Mouse (Mus musculus): Measurements from ENCODE around the gene Izumo4. TPM values are rescaled to one million over a fixed set of nuclear protein-coding genes. Genes with fewer than 3 reads are reported as not detected.

Izumo4 gene
- polyA plus RNA-seq, 1 experiment from 2014 or later, result 12.2 TPM

DNA sequence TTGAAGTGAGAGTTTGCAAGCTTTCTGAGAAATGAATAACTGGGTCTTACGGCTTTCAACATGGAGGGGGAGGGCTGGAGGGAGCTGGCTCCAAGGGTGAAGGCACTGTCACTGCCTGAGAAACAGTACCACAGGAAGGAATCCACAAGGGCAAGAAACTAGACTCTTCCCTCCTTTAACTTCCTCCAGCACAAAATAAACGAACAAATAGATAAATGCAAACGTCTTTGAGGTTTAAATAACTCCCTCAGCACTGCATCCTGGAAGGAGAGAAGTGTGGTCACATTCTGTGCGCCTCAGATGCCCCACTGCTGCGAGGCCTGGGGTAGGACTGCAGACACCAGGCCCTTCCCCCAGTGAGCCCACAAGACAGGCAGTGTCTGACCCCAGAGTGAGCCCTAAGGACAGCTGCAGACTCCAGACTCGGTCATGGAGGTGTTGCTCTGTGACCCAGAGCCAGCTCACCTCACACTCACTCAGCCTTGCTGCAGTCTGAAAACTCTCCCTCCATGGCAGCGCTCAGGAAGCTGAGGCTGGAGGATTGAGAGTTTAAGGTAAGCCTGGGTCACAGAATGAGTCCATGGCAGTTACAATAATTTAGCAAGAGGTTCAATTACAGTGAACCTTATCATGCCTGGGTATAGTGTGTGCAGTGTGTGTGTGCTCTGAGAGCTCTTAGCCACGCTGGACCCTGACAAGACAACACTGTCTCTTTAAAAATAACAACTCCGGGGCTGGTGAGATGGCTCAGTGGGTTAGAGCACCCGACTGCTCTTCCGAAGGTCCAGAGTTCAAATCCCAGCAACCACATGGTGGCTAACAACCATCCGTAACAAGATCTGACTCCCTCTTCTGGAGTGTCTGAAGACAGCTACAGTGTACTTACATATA, 5.2 kb upstream of the Izumo4 start:
- WGBS, result 57% methylated on average over 11 of the region's 12 CpGs
- ATAC-seq, result no peak
- no peak overlapping the region for H3K9ac ChIP-seq (ENCODE audit: low read depth, low read length)

DNA sequence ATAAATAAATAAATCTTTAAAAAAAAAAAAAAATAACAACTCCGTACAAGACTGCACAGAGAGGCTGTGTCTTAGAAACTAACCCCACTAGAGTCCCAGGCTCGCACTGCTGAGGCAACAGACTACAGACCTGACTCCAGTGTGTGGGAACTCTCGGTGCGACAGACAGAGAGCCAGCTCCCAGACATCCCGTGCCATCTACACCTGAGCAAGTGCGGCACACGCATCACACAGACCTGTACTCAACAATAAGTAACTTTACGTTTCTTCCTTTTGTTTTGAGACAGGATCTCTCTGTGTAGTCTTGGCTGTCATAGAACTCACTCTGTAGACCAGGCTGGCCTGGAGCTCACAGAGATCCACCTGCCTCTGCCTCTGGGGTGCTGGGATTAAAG, 4.6 kb upstream of the Izumo4 start:
- ATAC-seq, result no peak
- Histone ChIP-seq H3K4me1 (replicated peaks; ENCODE audit: control insufficient read depth, insufficient read depth, low read length) (no peaks in the 10 kb centered on the region), H3K4me2 (replicated peaks; ENCODE audit: low read depth) (no peak overlapping the region), H3K27ac (ENCODE audit: low read depth, low read length) (no peak overlapping the region), H3K27me3 (replicated peaks; ENCODE audit: control insufficient read depth, insufficient read depth, low read length) (no peaks in the 10 kb centered on the region), H3K9ac (ENCODE audit: low read depth, low read length) (no peak overlapping the region), H3K36me3 (ENCODE audit: control insufficient read depth, insufficient read depth) (no peaks in the 10 kb centered on the region; the same call in 1 of the 2 replicates), H3K9me3 (ENCODE audit: control insufficient read depth) (no peaks in the 10 kb centered on the region), H3K4me3 (ENCODE audit: low read depth, low read length) (no peak overlapping the region)
- no peak for TF ChIP-seq CTCF (IDR thresholded peaks at IDR 0.05; ENCODE audit: low read depth)
- 94% methylated on average over 8 of the region's 8 CpGs for WGBS

More for the DNA sequence above, 5.2 kb upstream of the Izumo4 start:
- no peak for TF ChIP-seq CTCF (IDR thresholded peaks at IDR 0.05; ENCODE audit: low read depth)
- Histone ChIP-seq H3K36me3 (ENCODE audit: control insufficient read depth, insufficient read depth) (no peaks in the 10 kb centered on the region; the same call in 1 of the 2 replicates), H3K9me3 (ENCODE audit: control insufficient read depth) (no peaks in the 10 kb centered on the region), H3K4me1 (replicated peaks; ENCODE audit: control insufficient read depth, insufficient read depth, low read length) (no peaks in the 10 kb centered on the region), H3K27me3 (replicated peaks; ENCODE audit: control insufficient read depth, insufficient read depth, low read length) (no peaks in the 10 kb centered on the region), H3K27ac (ENCODE audit: low read depth, low read length) (no peak overlapping the region), H3K4me3 (ENCODE audit: low read depth, low read length) (no peak overlapping the region), H3K4me2 (replicated peaks; ENCODE audit: low read depth) (no peak overlapping the region)

- no peak overlapping the region for H3K4me3 ChIP-seq (ENCODE audit: low read depth, low read length)
- H3K36me3 ChIP-seq (ENCODE audit: control insufficient read depth, insufficient read depth), result no peaks in the 10 kb centered on the region; the same call in 1 of the 2 replicates
- 89% methylated on average over 9 of the region's 9 CpGs for WGBS
- no peak for TF ChIP-seq CTCF (IDR thresholded peaks at IDR 0.05; ENCODE audit: low read depth)
- H3K9me3 ChIP-seq (ENCODE audit: control insufficient read depth), result no peaks in the 10 kb centered on the region
- H3K9ac ChIP-seq (ENCODE audit: low read depth, low read length), result no peak overlapping the region
- H3K27ac ChIP-seq (ENCODE audit: low read depth, low read length), result no peak overlapping the region
- ATAC-seq, result no peak
- no peak overlapping the region for H3K4me2 ChIP-seq (replicated peaks; ENCODE audit: low read depth)
- H3K4me1 ChIP-seq (replicated peaks; ENCODE audit: control insufficient read depth, insufficient read depth, low read length), result no peaks in the 10 kb centered on the region
- H3K27me3 ChIP-seq (replicated peaks; ENCODE audit: control insufficient read depth, insufficient read depth, low read length), result no peaks in the 10 kb centered on the region
Observed at GRCm38 (mm10) chr10:80697812-80698211, 4.2 kb upstream of the Izumo4 start.

GRCm38 (mm10) chr10:80698605-80699004, 3.4 kb upstream of the Izumo4 start:
- Histone ChIP-seq H3K9ac (ENCODE audit: low read depth, low read length) (no peak overlapping the region), H3K27ac (ENCODE audit: low read depth, low read length) (no peak overlapping the region), H3K36me3 (ENCODE audit: control insufficient read depth, insufficient read depth) (no peaks in the 10 kb centered on the region; the same call in 1 of the 2 replicates), H3K4me3 (ENCODE audit: low read depth, low read length) (no peak overlapping the region), H3K27me3 (replicated peaks; ENCODE audit: control insufficient read depth, insufficient read depth, low read length) (no peaks in the 10 kb centered on the region), H3K4me1 (replicated peaks; ENCODE audit: control insufficient read depth, insufficient read depth, low read length) (0 out of 2 replicates have a peak, but pooled peaks cover 3% of the 10 kb centered on the region), H3K9me3 (ENCODE audit: control insufficient read depth) (no peaks in the 10 kb centered on the region), H3K4me2 (replicated peaks; ENCODE audit: low read depth) (no peak overlapping the region)
- no peak for TF ChIP-seq CTCF (IDR thresholded peaks at IDR 0.05; ENCODE audit: low read depth)
- WGBS, result 84% methylated on average over 9 of the region's 9 CpGs
- ATAC-seq, result no peak

DNA sequence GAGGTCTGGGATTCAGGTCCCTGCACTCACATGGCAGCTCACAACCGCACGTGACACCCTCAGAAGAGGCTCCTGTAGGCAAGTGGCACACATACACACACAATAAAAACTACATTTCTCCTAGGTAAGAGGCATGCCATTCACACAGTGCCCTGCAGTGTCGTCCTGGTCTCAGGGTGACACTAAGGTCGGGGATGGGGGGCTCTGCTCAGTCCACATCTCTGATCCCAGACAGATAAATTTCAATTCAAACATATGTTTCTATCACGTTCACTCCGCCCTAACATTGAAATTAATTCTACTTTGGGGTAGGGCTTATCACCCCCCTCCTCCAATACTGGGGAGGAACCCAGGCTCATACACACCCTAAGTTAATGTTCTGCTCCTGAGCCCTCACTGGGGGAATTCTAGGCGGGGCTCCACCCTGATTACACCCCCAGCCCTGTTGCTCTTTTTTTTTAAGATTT, 1.9 kb upstream of the Izumo4 start:
- no peaks in the 10 kb centered on the region for H3K36me3 ChIP-seq (ENCODE audit: control insufficient read depth, insufficient read depth)
- no peak overlapping the region for H3K4me3 ChIP-seq (ENCODE audit: low read depth, low read length)
- TF ChIP-seq CTCF (IDR thresholded peaks at IDR 0.05; ENCODE audit: low read depth), result no peak
- H3K27ac ChIP-seq (ENCODE audit: low read depth, low read length), result no peak overlapping the region
- H3K4me1 ChIP-seq (replicated peaks; ENCODE audit: control insufficient read depth, insufficient read depth, low read length), result 0 out of 2 replicates have a peak, but pooled peaks cover 3% of the 10 kb centered on the region
- ATAC-seq, result no peak
- peak overlapping the region; percentile 85; the same call in 1 of the 2 replicates for H3K4me2 ChIP-seq (replicated peaks; ENCODE audit: low read depth)
- no peaks in the 10 kb centered on the region for H3K27me3 ChIP-seq (replicated peaks; ENCODE audit: control insufficient read depth, insufficient read depth, low read length)
- H3K9ac ChIP-seq (ENCODE audit: low read depth, low read length), result no peak overlapping the region
- no peaks in the 10 kb centered on the region for H3K9me3 ChIP-seq (ENCODE audit: control insufficient read depth)
- 73% methylated on average over 7 of the region's 7 CpGs for WGBS

DNA sequence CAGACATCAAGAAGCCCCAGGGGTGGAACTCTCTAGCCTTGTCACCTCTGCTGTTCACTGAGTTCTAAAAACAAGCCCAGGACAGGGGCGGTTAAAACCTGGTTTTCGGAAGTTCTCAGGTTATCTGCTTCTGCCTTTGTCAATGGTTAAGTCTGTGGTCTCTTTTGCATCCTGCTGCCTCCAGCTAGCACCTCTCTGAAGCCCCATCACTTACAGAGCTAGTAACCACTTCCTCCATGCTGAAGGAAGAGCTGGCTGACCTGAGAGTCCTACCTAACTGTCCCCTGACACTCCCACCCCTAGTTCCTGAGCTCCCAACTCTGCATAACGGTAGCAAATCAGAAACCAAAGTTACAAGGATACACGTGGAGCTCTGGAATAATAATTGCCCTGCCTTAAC, 1.3 kb upstream of the Izumo4 start:
- peak overlapping the region; percentile 4; the same call in 1 of the 2 replicates for H3K27ac ChIP-seq (ENCODE audit: low read depth, low read length)
- ATAC-seq, result no peak

More for the DNA sequence above, 1.3 kb upstream of the Izumo4 start:
- 34% methylated on average over 4 of the region's 4 CpGs for WGBS
- Histone ChIP-seq H3K4me2 (replicated peaks; ENCODE audit: low read depth) (peak overlapping the region; percentile 85), H3K36me3 (ENCODE audit: control insufficient read depth, insufficient read depth) (0 out of 2 replicates have a peak, but pooled peaks cover 4% of the 10 kb centered on the region), H3K4me3 (ENCODE audit: low read depth, low read length) (peak overlapping the region; percentile 56), H3K4me1 (replicated peaks; ENCODE audit: control insufficient read depth, insufficient read depth, low read length) (0 out of 2 replicates have a peak, but pooled peaks cover 3% of the 10 kb centered on the region), H3K9ac (ENCODE audit: low read depth, low read length) (no peak overlapping the region), H3K9me3 (ENCODE audit: control insufficient read depth) (no peaks in the 10 kb centered on the region), H3K27me3 (replicated peaks; ENCODE audit: control insufficient read depth, insufficient read depth, low read length) (no peaks in the 10 kb centered on the region)
- no peak for TF ChIP-seq CTCF (IDR thresholded peaks at IDR 0.05; ENCODE audit: low read depth)
